Mouse (Mus musculus) myocyte (in vitro differentiated cells): ENCODE data around the gene Pole4. TPM values are rescaled to one million over a fixed set of nuclear protein-coding genes. Genes with fewer than 3 reads are reported as not detected.
"Not testable (repeated sequence)": the region's sequence is repeated elsewhere in the genome, so short reads cannot be mapped to it uniquely, and the experiment has no call there.

Source experiments
- H3K27me3 ChIP-seq: one replicate; pipeline ENCODE4 v1.6.1; 2011; ENCODE audit not compliant: control insufficient read depth, insufficient read depth, insufficient read length
- H3K36me3 ChIP-seq: one replicate; pipeline ENCODE4 v1.6.1; 2011; ENCODE audit not compliant: control insufficient read depth, insufficient read depth
- H3K4me2 ChIP-seq: one replicate; pipeline ENCODE4 v1.6.1; 2011; ENCODE audit warnings: low read depth, control low read depth
- H3K4me3 ChIP-seq: one replicate; pipeline ENCODE4 v1.5.1; 2011; ENCODE audit warnings: mild to moderate bottlenecking, control low read depth, moderate library complexity
- H3K79me2 ChIP-seq: one replicate; pipeline ENCODE4 v1.6.1; 2011; ENCODE audit not compliant: control insufficient read depth, insufficient read depth
- H3ac ChIP-seq: one replicate; pipeline ENCODE4 v1.6.1; 2011; ENCODE audit not compliant: control insufficient read depth, insufficient read length
- CEBPB ChIP-seq: IDR thresholded peaks from 2 replicates; pipeline ENCODE4 v1.6.1; 2011; ENCODE audit warnings: mild to moderate bottlenecking, moderate library complexity; ENCODE audit not compliant: poor library complexity, insufficient read depth, severe bottlenecking
- E2F4 ChIP-seq: IDR thresholded peaks from one replicate; pipeline ENCODE4 v1.6.1; 2011; ENCODE audit warnings: mild to moderate bottlenecking, control low read depth, moderate library complexity; ENCODE audit not compliant: insufficient read depth
- MAX ChIP-seq: IDR thresholded peaks from one replicate; pipeline ENCODE4 v1.6.1; 2011; ENCODE audit warnings: low read depth, mild to moderate bottlenecking, control low read depth
- MYOD1 ChIP-seq, 3 experiments: IDR thresholded peaks; one replicate each; pipeline ENCODE4 v1.6.1; 2011; ENCODE audit warnings: control low read depth in 2 of 3, low read depth in 2 of 3, mild to moderate bottlenecking in 2 of 3, moderate library complexity in 1 of 3; ENCODE audit not compliant: insufficient read length in 2 of 3, control insufficient read depth in 1 of 3
- MYOG ChIP-seq, 3 experiments: IDR thresholded peaks; one replicate each; pipeline ENCODE4 v1.6.1; 2011; ENCODE audit warnings: control low read depth in 2 of 3, low read depth in 2 of 3, mild to moderate bottlenecking in 2 of 3; ENCODE audit not compliant: insufficient read length in 2 of 3, control insufficient read depth in 1 of 3, insufficient read depth in 1 of 3
- POLR2A ChIP-seq: IDR thresholded peaks from one replicate; pipeline ENCODE4 v1.6.1; 2011; ENCODE audit warnings: low read depth, mild to moderate bottlenecking, control low read depth, moderate library complexity; ENCODE audit not compliant: insufficient read length
- POLR2AphosphoS2 ChIP-seq: IDR thresholded peaks from one replicate; pipeline ENCODE4 v1.6.1; 2011; ENCODE audit warnings: low read depth, control low read depth; ENCODE audit not compliant: insufficient read length
- REST ChIP-seq: IDR thresholded peaks from one replicate; pipeline ENCODE4 v1.6.1; 2011; ENCODE audit warnings: mild to moderate bottlenecking, control low read depth, moderate library complexity; ENCODE audit not compliant: insufficient read depth, insufficient read length
- SRF ChIP-seq: IDR thresholded peaks from one replicate; pipeline ENCODE4 v1.6.1; 2011; ENCODE audit warnings: low read depth; ENCODE audit not compliant: control insufficient read depth, insufficient read length
- TCF12 ChIP-seq: IDR thresholded peaks from one replicate; pipeline ENCODE4 v1.6.1; 2011; ENCODE audit warnings: mild to moderate bottlenecking, control low read depth; ENCODE audit not compliant: poor library complexity, insufficient read depth, severe bottlenecking
- TCF3 ChIP-seq: IDR thresholded peaks from one replicate; pipeline ENCODE4 v1.6.1; 2011; ENCODE audit warnings: low read depth, control low read depth; ENCODE audit not compliant: insufficient read length
- USF1 ChIP-seq: IDR thresholded peaks from one replicate; pipeline ENCODE4 v1.6.1; 2011; ENCODE audit warnings: low read depth, mild to moderate bottlenecking, control low read depth, moderate library complexity
- polyA plus RNA-seq: library from polyadenylated mRNA; unstranded; fragments of >200 nt; fragmentation: generic; extraction: Trizol; gene quantifications from one replicate; pipeline ENCODE4 v1.2.1, GENCODE M21; 2012; ENCODE audit warnings: missing spikeins

Gene Pole4
- polyA plus RNA-seq, 1 experiment = 43.8 TPM

DNA sequence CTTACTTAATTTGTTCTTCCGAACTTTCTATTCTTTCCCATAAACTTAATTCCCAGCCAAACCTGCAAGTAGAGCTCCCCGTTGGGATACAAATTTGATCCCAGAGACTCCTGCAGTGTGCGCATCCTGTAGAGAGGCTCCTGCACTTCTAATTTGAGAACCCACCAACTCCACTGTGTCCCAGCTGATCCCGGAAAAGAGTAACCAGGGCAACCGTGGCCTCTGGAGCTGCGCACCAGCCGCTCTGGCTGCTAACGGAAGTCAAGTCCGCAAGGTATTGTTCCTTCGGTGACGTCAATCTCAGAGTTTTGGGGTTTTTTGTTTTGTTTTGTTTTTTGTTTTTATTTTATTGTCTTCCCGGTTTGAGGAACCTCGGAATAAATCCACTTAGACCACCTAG is 10.5 kb downstream of the Pole4 start:
- TF ChIP-seq TCF12 (no peak), USF1 (no peak), SRF (no peak), MYOG (IDR thresholded peaks at IDR 0.05; ENCODE audit: control insufficient read depth in 1 of 3, insufficient read depth in 1 of 3, insufficient read length in 2 of 3, low read depth in 2 of 3) (no peak), MAX (no peak), MYOD1 (IDR thresholded peaks at IDR 0.05; ENCODE audit: control insufficient read depth in 1 of 3, insufficient read length in 2 of 3, low read depth in 2 of 3) (no peak), POLR2A (no peak), REST (no peak), E2F4 (no peak), POLR2AphosphoS2 (no peak), TCF3 (no peak), CEBPB (no peak)
- Histone ChIP-seq H3K4me3 (no peak overlapping the region), H3K4me2 (no peak overlapping the region), H3K27me3 (peaks cover 19% of the 10 kb centered on the region), H3ac (no peak overlapping the region), H3K79me2 (no peaks in the 10 kb centered on the region), H3K36me3 (no peaks in the 10 kb centered on the region)

DNA sequence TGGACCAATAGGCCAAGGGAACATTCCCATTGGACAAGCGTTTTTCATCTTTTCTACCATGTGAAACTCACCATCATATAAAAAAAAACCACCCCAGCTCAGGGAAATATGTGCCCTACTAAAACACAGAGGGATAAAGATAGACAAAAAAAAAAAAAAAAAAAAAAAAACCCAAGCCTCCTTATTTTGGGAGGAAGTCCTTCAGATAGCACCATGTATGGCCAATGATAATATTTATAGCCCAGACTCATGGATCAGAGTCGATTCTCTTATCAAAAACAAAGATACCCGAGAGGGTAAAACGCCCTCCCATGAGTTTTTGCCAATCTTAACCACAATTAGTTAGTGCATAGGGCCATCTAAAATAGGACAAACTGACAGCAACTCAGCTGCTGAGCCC is 15.7 kb downstream of the Pole4 start:
- Histone ChIP-seq H3K27me3 (peaks cover 5% of the 10 kb centered on the region), H3K4me3 (no peak overlapping the region), H3K4me2 (no peak overlapping the region), H3K36me3 (no peaks in the 10 kb centered on the region), H3K79me2 (no peaks in the 10 kb centered on the region), H3ac (no peak overlapping the region)
- TF ChIP-seq SRF (no peak), MYOG (IDR thresholded peaks at IDR 0.05; ENCODE audit: control insufficient read depth in 1 of 3, insufficient read depth in 1 of 3, insufficient read length in 2 of 3, low read depth in 2 of 3) (no peak), TCF12 (no peak), MAX (no peak), TCF3 (no peak)

DNA sequence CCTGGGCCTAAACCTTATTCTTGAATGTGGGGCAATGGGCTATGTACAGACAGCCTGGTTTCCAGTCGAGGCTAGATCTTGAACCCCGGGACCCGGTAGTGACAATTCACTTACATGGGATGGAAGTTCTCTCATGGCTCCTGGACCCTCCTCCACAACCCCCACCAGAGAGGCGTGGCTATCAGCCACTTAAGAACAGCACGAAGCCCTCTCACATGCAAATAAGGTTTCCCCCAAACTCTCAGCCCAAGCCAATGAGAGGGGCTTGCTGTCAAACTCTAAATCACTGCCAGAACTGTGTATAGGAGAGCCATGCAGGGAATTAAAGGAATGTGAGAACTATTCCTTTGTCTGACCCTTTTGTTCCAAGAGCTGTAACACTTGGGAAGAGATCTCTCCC is 16.6 kb downstream of the Pole4 start:
- not testable (repeated sequence) for H3K79me2 ChIP-seq, H3ac ChIP-seq, H3K36me3 ChIP-seq, H3K4me2 ChIP-seq, H3K27me3 ChIP-seq, H3K4me3 ChIP-seq

DNA sequence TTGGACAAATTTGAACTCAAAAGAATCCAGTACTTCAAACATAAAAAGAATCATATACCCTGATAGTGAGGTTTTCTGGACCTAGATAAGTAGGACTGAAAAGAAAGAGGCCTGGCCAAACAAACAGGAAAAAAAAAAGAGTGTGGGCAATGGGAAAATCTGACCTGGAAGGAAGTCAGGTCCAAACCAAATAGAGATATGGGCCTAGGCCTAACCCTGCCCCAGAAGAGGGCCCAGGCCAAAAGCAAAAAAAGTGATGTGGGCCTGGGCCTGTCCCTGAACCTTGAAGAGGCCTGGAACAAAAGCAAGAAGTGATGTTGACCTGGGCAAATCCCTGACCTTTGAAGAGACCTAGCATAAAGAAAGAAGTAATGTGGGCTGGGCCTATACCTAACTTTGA is 21.0 kb downstream of the Pole4 start:
- Histone ChIP-seq H3K27me3 (no peaks in the 10 kb centered on the region), H3ac (no peak overlapping the region), H3K4me3 (no peak overlapping the region), H3K4me2 (no peak overlapping the region), H3K79me2 (no peaks in the 10 kb centered on the region), H3K36me3 (no peaks in the 10 kb centered on the region)
- no peak for TF ChIP-seq CEBPB

DNA sequence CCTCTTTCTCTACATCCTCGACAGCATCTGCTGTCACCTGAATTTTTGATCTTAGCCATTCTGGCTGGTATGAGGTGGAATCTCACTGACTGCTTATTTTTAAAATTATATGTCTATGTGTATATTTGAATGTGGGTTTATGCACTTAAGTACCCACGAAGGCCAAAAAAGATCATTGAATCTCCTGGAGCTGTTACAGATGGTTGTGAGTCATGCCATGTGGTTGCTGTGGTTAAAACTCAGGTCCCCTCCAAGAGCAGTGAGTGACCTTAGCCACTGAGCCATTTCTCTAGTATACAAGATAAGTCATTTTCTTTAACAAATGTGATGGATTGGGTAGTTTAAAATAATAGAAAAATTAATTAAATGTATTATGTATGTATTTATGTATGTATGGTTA is 25.9 kb downstream of the Pole4 start:
- not testable (repeated sequence) for H3K4me3 ChIP-seq, H3K27me3 ChIP-seq, H3ac ChIP-seq, H3K4me2 ChIP-seq, H3K36me3 ChIP-seq, H3K79me2 ChIP-seq

DNA sequence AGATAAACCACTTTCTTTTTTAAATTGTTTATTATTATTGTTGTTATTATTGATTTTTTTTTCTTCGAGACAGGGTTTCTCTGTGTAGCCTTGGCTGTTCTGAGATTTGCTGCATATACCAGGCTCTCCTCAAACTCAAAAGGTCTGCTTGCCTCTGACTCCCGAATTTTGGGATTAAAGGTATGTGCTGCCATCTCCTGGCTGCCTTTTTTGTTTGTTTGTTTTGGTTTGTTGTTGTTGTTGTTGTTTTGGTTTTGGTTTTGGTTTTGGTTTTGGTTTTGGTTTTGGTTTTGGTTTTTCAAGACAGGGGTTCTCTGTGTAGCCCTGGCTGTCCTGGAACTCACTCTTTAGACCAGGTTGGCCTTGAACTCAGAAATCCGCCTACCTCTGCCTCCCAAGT is 27.5 kb downstream of the Pole4 start:
- H3K27me3 ChIP-seq, H3K4me3 ChIP-seq, H3ac ChIP-seq, H3K36me3 ChIP-seq, H3K4me2 ChIP-seq, H3K79me2 ChIP-seq: not testable (repeated sequence)

DNA sequence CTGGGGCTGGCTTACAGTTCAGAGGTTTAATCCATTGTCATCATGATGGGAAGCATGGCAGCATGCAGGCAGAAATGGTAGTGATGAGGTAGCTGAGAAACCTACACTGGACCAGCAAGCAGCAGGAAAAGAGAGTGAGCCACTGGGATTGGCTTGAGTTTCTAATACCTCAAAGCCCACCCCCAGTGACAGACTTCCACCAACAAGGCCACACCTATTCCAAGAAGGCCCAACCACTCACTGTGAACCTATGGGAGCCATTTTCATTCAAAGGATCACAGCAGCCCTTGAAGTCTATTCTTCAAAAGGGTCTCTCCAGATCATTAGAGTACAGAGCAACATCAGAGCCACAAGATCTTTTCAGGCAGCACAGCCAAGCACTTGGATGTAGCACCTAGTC is 38.7 kb downstream of the Pole4 start:
- TF ChIP-seq TCF12 = no peak
- no peak for TF ChIP-seq USF1
- no peak for TF ChIP-seq POLR2A
- no peak for TF ChIP-seq TCF3
- no peak for TF ChIP-seq REST
- no peak for TF ChIP-seq POLR2AphosphoS2
- TF ChIP-seq MAX = no peak
- Histone ChIP-seq H3K4me3 (no peak overlapping the region), H3ac (no peak overlapping the region), H3K4me2 (no peak overlapping the region), H3K79me2 (no peaks in the 10 kb centered on the region), H3K27me3 (no peaks in the 10 kb centered on the region), H3K36me3 (no peaks in the 10 kb centered on the region)
